Mouse (Mus musculus) limb, embryonic 15.5 days (tissue): ENCODE measurements around the gene Trub2. TPM values are rescaled to one million over a fixed set of nuclear protein-coding genes. Genes with fewer than 3 reads are reported as not detected.

Source experiments
- ATAC-seq: fragments of 200-750 bp; cut with Nextera tagmentation; 2 replicates; pipeline ENCODE4 v1.8.0; 2017; ENCODE audit warnings: low read depth, moderate TSS enrichment; ENCODE audit not compliant: insufficient number of reproducible peaks, low FRiP score, low TSS enrichment
- H3K27ac ChIP-seq: fragments of 300-500 bp; sonication (generic); 2 replicates; pipeline ENCODE4 v1.5.1; 2015; ENCODE audit warnings: moderate library complexity, mild to moderate bottlenecking, inconsistent platforms
- H3K27me3 ChIP-seq: fragments of 300-500 bp; sonication (generic); 2 replicates; pipeline ENCODE4 v1.6.1; 2015; ENCODE audit warnings: inconsistent platforms
- H3K36me3 ChIP-seq: fragments of 300-500 bp; sonication (generic); 2 replicates; pipeline ENCODE4 v1.6.1; 2015; ENCODE audit warnings: inconsistent platforms
- H3K4me1 ChIP-seq: fragments of 300-500 bp; sonication (generic); 2 replicates; pipeline ENCODE4 v1.6.1; 2015; ENCODE audit warnings: inconsistent platforms
- H3K4me2 ChIP-seq: fragments of 300-500 bp; sonication (generic); 2 replicates; pipeline ENCODE4 v1.6.1; 2015; ENCODE audit warnings: mild to moderate bottlenecking, inconsistent platforms
- H3K4me3 ChIP-seq: fragments of 300-500 bp; sonication (generic); 2 replicates; pipeline ENCODE4 v1.5.1; 2015; ENCODE audit warnings: mild to moderate bottlenecking, inconsistent platforms
- H3K9ac ChIP-seq: fragments of 300-500 bp; sonication (generic); 2 replicates; pipeline ENCODE4 v1.6.1; 2015; ENCODE audit warnings: inconsistent platforms
- H3K9me3 ChIP-seq: fragments of 300-500 bp; sonication (generic); 2 replicates; pipeline ENCODE4 v1.6.1; 2016; ENCODE audit warnings: inconsistent platforms
- WGBS: fragments of 180-500 bp; shearing (Covaris S2); methylation state at CpG from one replicate; pipeline ENCODE4 v1.1.7; 2015; 5-methylcytosine and 5-hydroxymethylcytosine counted together
- polyA plus RNA-seq: library from polyadenylated mRNA; unstranded; fragments of >200 nt; fragmentation: Nextera tagmentation; extraction: Ambion mirVana; gene quantifications from 2 replicates; pipeline ENCODE4 v1.2.1, GENCODE M21; 2015

Trub2 gene
- polyA plus RNA-seq, 1 experiment from 2014 or later: 33.9 TPM

- H3K9me3 ChIP-seq: no peaks in the 10 kb centered on the region
- H3K36me3 ChIP-seq: peaks cover 57% of the 10 kb centered on the region
- H3K9ac ChIP-seq: no peak overlapping the region
- no peak for ATAC-seq
- H3K27ac ChIP-seq: no peak overlapping the region
- 57% methylated on average over 5 of the region's 5 CpGs for WGBS
- H3K4me1 ChIP-seq: no peaks in the 10 kb centered on the region
- H3K4me3 ChIP-seq: no peak overlapping the region
- H3K4me2 ChIP-seq: no peak overlapping the region
- no peaks in the 10 kb centered on the region; the same call in 1 of the 2 replicates for H3K27me3 ChIP-seq
Measured at GRCm38 (mm10) chr2:29739368-29739767, 48.9 kb downstream of the Trub2 start.

GRCm38 (mm10) chr2:29738799-29739198 is 49.5 kb downstream of the Trub2 start:
- Histone ChIP-seq H3K4me3 (no peak overlapping the region), H3K4me2 (no peak overlapping the region), H3K9ac (no peak overlapping the region), H3K27ac (no peak overlapping the region), H3K9me3 (no peaks in the 10 kb centered on the region), H3K36me3 (peaks cover 63% of the 10 kb centered on the region), H3K4me1 (no peaks in the 10 kb centered on the region), H3K27me3 (no peaks in the 10 kb centered on the region; the same call in 1 of the 2 replicates)
- WGBS: 60% methylated on average over 4 of the region's 4 CpGs
- 0 out of 2 replicates have a peak, but pooled peaks have one; percentile 15 for ATAC-seq

GRCm38 (mm10) chr2:29737209-29737925 is 50.9 kb downstream of the Trub2 start:
- Histone ChIP-seq H3K4me2 (no peak overlapping the region), H3K27me3 (no peaks in the 10 kb centered on the region), H3K4me3 (no peak overlapping the region), H3K36me3 (peaks cover 77% of the 10 kb centered on the region), H3K4me1 (no peaks in the 10 kb centered on the region), H3K9me3 (no peaks in the 10 kb centered on the region), H3K9ac (no peak overlapping the region), H3K27ac (no peak overlapping the region)
- no peak for ATAC-seq
- WGBS: 86% methylated on average over 12 of the region's 12 CpGs

GRCm38 (mm10) chr2:29735708-29736107 is 52.6 kb downstream of the Trub2 start:
- no peak overlapping the region for H3K9ac ChIP-seq
- H3K36me3 ChIP-seq: peaks cover 90% of the 10 kb centered on the region
- no peaks in the 10 kb centered on the region for H3K4me1 ChIP-seq
- H3K9me3 ChIP-seq: no peaks in the 10 kb centered on the region
- H3K4me2 ChIP-seq: no peak overlapping the region
- WGBS: 78% methylated on average over 12 of the region's 12 CpGs
- no peaks in the 10 kb centered on the region for H3K27me3 ChIP-seq
- H3K27ac ChIP-seq: no peak overlapping the region
- no peak overlapping the region for H3K4me3 ChIP-seq
- ATAC-seq: 0 out of 2 replicates have a peak, but pooled peaks have one; percentile 27

- Histone ChIP-seq H3K27ac (no peak overlapping the region), H3K4me3 (no peak overlapping the region), H3K4me2 (no peak overlapping the region), H3K36me3 (peaks cover 92% of the 10 kb centered on the region), H3K27me3 (no peaks in the 10 kb centered on the region), H3K4me1 (no peaks in the 10 kb centered on the region), H3K9me3 (no peaks in the 10 kb centered on the region), H3K9ac (no peak overlapping the region)
- ATAC-seq: no peak
- 93% methylated on average over 5 of the region's 5 CpGs for WGBS
Measured at GRCm38 (mm10) chr2:29733348-29733747, 55.0 kb downstream of the Trub2 start.

- H3K4me2 ChIP-seq: no peak overlapping the region
- no peak overlapping the region for H3K27ac ChIP-seq
- H3K27me3 ChIP-seq: no peaks in the 10 kb centered on the region
- H3K4me3 ChIP-seq: no peak overlapping the region
- no peaks in the 10 kb centered on the region for H3K9me3 ChIP-seq
- H3K4me1 ChIP-seq: no peaks in the 10 kb centered on the region
- WGBS: 86% methylated on average over 10 of the region's 10 CpGs
- H3K9ac ChIP-seq: no peak overlapping the region
- H3K36me3 ChIP-seq: peaks cover 92% of the 10 kb centered on the region
- ATAC-seq: no peak
Measured at GRCm38 (mm10) chr2:29732559-29732958, 55.7 kb downstream of the Trub2 start.

- 54% methylated on average over 3 of the region's 3 CpGs for WGBS
- Histone ChIP-seq H3K4me3 (no peak overlapping the region), H3K27me3 (no peaks in the 10 kb centered on the region), H3K27ac (no peak overlapping the region), H3K36me3 (peaks cover 92% of the 10 kb centered on the region), H3K9me3 (no peaks in the 10 kb centered on the region), H3K9ac (no peak overlapping the region), H3K4me1 (no peaks in the 10 kb centered on the region), H3K4me2 (no peak overlapping the region)
- ATAC-seq: no peak
Measured at GRCm38 (mm10) chr2:29731545-29731944, 56.8 kb downstream of the Trub2 start.

- no peaks in the 10 kb centered on the region for H3K27me3 ChIP-seq
- no peak overlapping the region for H3K4me2 ChIP-seq
- no peak for ATAC-seq
- peaks cover 95% of the 10 kb centered on the region for H3K36me3 ChIP-seq
- 45% methylated on average over 2 of the region's 2 CpGs for WGBS
- no peaks in the 10 kb centered on the region for H3K4me1 ChIP-seq
- no peaks in the 10 kb centered on the region for H3K9me3 ChIP-seq
- H3K9ac ChIP-seq: no peak overlapping the region
- H3K4me3 ChIP-seq: no peak overlapping the region
- no peak overlapping the region for H3K27ac ChIP-seq
Measured at GRCm38 (mm10) chr2:29729500-29729899, 58.8 kb downstream of the Trub2 start.

GRCm38 (mm10) chr2:29724664-29725365 is 63.5 kb downstream of the Trub2 start:
- Histone ChIP-seq H3K9ac (no peak overlapping the region), H3K4me2 (no peak overlapping the region), H3K27me3 (no peaks in the 10 kb centered on the region), H3K36me3 (peaks cover 94% of the 10 kb centered on the region), H3K27ac (no peak overlapping the region), H3K9me3 (no peaks in the 10 kb centered on the region), H3K4me1 (no peaks in the 10 kb centered on the region), H3K4me3 (no peak overlapping the region)
- 78% methylated on average over 5 of the region's 5 CpGs for WGBS
- ATAC-seq: no peak

GRCm38 (mm10) chr2:29723132-29723531 is 65.2 kb downstream of the Trub2 start:
- Histone ChIP-seq H3K4me1 (no peaks in the 10 kb centered on the region), H3K9me3 (no peaks in the 10 kb centered on the region), H3K9ac (no peak overlapping the region), H3K36me3 (peaks cover 86% of the 10 kb centered on the region), H3K4me2 (no peak overlapping the region), H3K4me3 (no peak overlapping the region), H3K27me3 (no peaks in the 10 kb centered on the region), H3K27ac (no peak overlapping the region)
- WGBS: 83% methylated on average over 3 of the region's 3 CpGs
- ATAC-seq: no peak

- no peak for ATAC-seq
- H3K36me3 ChIP-seq: peaks cover 56% of the 10 kb centered on the region
- WGBS: 79% methylated on average over 5 of the region's 5 CpGs
- H3K4me1 ChIP-seq: peaks cover 16% of the 10 kb centered on the region
- H3K27me3 ChIP-seq: no peaks in the 10 kb centered on the region
- H3K4me2 ChIP-seq: no peak overlapping the region
- no peak overlapping the region for H3K27ac ChIP-seq
- H3K4me3 ChIP-seq: no peak overlapping the region
- no peaks in the 10 kb centered on the region for H3K9me3 ChIP-seq
- no peak overlapping the region for H3K9ac ChIP-seq
Measured at GRCm38 (mm10) chr2:29718581-29718980, 69.7 kb downstream of the Trub2 start.

- Histone ChIP-seq H3K4me1 (peaks cover 16% of the 10 kb centered on the region), H3K4me2 (no peak overlapping the region), H3K27me3 (no peaks in the 10 kb centered on the region), H3K4me3 (no peak overlapping the region), H3K36me3 (peaks cover 49% of the 10 kb centered on the region), H3K27ac (peak overlapping the region; percentile 85), H3K9me3 (no peaks in the 10 kb centered on the region), H3K9ac (no peak overlapping the region)
- ATAC-seq: peak; percentile 84
- 8% methylated on average over 6 of the region's 6 CpGs for WGBS
Measured at GRCm38 (mm10) chr2:29716691-29717090, 71.6 kb downstream of the Trub2 start.
